Mouse (Mus musculus): Measurements from ENCODE around the gene Pidd1.
"Not testable (repeated sequence)": the region's sequence is repeated elsewhere in the genome, so short reads cannot be mapped to it uniquely, and the experiment has no call there.

DNA sequence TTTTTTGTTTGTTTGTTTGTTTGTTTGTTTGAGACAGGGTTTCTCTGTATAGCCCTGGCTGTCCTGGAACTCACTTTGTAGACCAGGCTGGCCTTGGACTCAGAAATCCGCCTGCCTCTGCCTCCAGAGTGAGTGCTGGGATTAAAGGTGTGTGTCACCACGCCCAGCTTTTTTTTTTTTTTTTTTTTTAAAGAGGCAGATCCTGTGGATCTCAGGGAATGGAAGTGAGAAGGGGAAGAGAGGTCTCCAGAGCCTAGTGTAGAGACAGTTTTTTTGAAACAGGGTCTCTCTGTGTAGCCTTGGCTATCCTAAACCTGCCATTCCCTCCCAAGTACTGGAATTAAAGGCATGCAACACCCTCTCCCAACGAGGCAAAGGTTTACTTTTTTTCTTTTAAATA lies 2.5 kb upstream of the Pidd1 start:
- TF ChIP-seq POLR2A, CTCF (IDR thresholded peaks at IDR 0.05; ENCODE audit: extremely low read depth, insufficient read depth, low read length): not testable (repeated sequence)
